In genomic region chr8:83176785-83177184, GRCm38 (mm10) we compare ENCODE assay signal across 23 mouse cellular contexts. TPM values are rescaled to one million over a fixed set of nuclear protein-coding genes. Genes with fewer than 3 reads are reported as not detected.
DNase-seq lines count a peak whose midpoint lies in the region; ATAC-seq lines count a peak whose summit lies in the region.
"Had no signal": no experiment of that assay in that cellular context is flagged by ENCODE, and none has a peak within 500 bp of the region (broad histone marks: within the 10 kb centered on the region; RNA-seq: fewer than 3 reads in every experiment).

No protein-coding gene starts in this region.

- DNase-seq in hindbrain, embryonic 11.5 days (ENCODE audit: low spot score), result no peak
- DNase-seq in brain, adult 2 months (ENCODE audit: low read depth, low spot score), result peak; percentile 50
- no peak for DNase-seq in embryonic facial prominence, embryonic 11.5 days (ENCODE audit: low spot score)
- DNase-seq in layer of hippocampus, adult 18-20 months (ENCODE audit: low spot score in 2 of 2), result no peak
- no peak for DNase-seq in kidney, adult 9 months
- DNase-seq: B cell, adult 2 months; cerebellum, adult 9-11 months; heart, postnatal 10 days; kidney, adult 2 months; kidney, postnatal 25 days; layer of hippocampus, adult 9-11 months; left cerebral cortex, postnatal 4 days; liver, postnatal 0 days; lung, postnatal 10 days; right cerebral cortex, adult 18-20 months; thymus, postnatal 4 days had no signal

- H3K27ac ChIP-seq in hindbrain, embryonic 11.5 days (ENCODE audit: low read depth, low read length), result no peak overlapping the region
- no peak overlapping the region for H3K27ac ChIP-seq in hindbrain, embryonic 16.5 days (ENCODE audit: low read depth, low read length)
- H3K27ac ChIP-seq in embryonic facial prominence, embryonic 11.5 days (replicated peaks; ENCODE audit: low read depth, low read length), result no peak overlapping the region
- H3K27ac ChIP-seq in hindbrain, embryonic 12.5 days, result no peak overlapping the region
- H3K27ac ChIP-seq in intestine, embryonic 16.5 days (ENCODE audit: low read length), result no peak overlapping the region
- H3K27ac ChIP-seq: left cerebral cortex, adult 2 months had no signal

- ATAC-seq in hindbrain, embryonic 11.5 days (ENCODE audit: low FRiP score), result peak; percentile 68
- no peak for ATAC-seq in hindbrain, embryonic 16.5 days
- peak; percentile 63 for ATAC-seq in embryonic facial prominence, embryonic 11.5 days (replicated peaks; ENCODE audit: insufficient number of reproducible peaks, low FRiP score, low TSS enrichment, low read depth)
- peak; percentile 61 for ATAC-seq in hindbrain, embryonic 12.5 days (ENCODE audit: low FRiP score)
- no peak for ATAC-seq in intestine, embryonic 16.5 days
- ATAC-seq: liver, postnatal 0 days had no signal

- no peaks in the 10 kb centered on the region for H3K27me3 ChIP-seq in hindbrain, embryonic 11.5 days (ENCODE audit: control insufficient read depth, insufficient read depth, low read length)
- no peaks in the 10 kb centered on the region for H3K27me3 ChIP-seq in hindbrain, embryonic 16.5 days (replicated peaks; ENCODE audit: control insufficient read depth, insufficient read depth, low read length)
- H3K27me3 ChIP-seq in embryonic facial prominence, embryonic 11.5 days (ENCODE audit: control insufficient read depth, insufficient read depth, low read length), result no peaks in the 10 kb centered on the region
- H3K27me3 ChIP-seq in hindbrain, embryonic 12.5 days, result no peaks in the 10 kb centered on the region
- H3K27me3 ChIP-seq in intestine, embryonic 16.5 days (replicated peaks; ENCODE audit: control insufficient read depth, insufficient read depth, low read length), result no peaks in the 10 kb centered on the region

- H3K9me3 ChIP-seq in hindbrain, embryonic 11.5 days (ENCODE audit: control insufficient read depth, low read length), result no peaks in the 10 kb centered on the region
- H3K9me3 ChIP-seq in hindbrain, embryonic 16.5 days (ENCODE audit: control insufficient read depth, low read length), result no peaks in the 10 kb centered on the region
- H3K9me3 ChIP-seq in embryonic facial prominence, embryonic 11.5 days (replicated peaks; ENCODE audit: control insufficient read depth, low read length), result no peaks in the 10 kb centered on the region
- H3K9me3 ChIP-seq in hindbrain, embryonic 12.5 days (replicated peaks), result no peaks in the 10 kb centered on the region
- H3K9me3 ChIP-seq in intestine, embryonic 16.5 days (ENCODE audit: control insufficient read depth, low read length), result no peaks in the 10 kb centered on the region

- 25% methylated on average over 2 of the region's 2 CpGs for whole genome bisulfite sequencing in hindbrain, embryonic 11.5 days
- WGBS in hindbrain, embryonic 16.5 days, result 45% methylated on average over 2 of the region's 2 CpGs
- 62% methylated on average over 2 of the region's 2 CpGs for WGBS in embryonic facial prominence, embryonic 11.5 days
- 53% methylated on average over 2 of the region's 2 CpGs for WGBS in hindbrain, embryonic 12.5 days
- 57% methylated on average over 2 of the region's 2 CpGs for WGBS in intestine, embryonic 16.5 days

- no peak overlapping the region for H3K4me3 ChIP-seq in hindbrain, embryonic 11.5 days (ENCODE audit: low read depth, low read length)
- H3K4me3 ChIP-seq in hindbrain, embryonic 16.5 days (ENCODE audit: low read length), result no peak overlapping the region
- no peak overlapping the region for H3K4me3 ChIP-seq in embryonic facial prominence, embryonic 11.5 days (ENCODE audit: low read depth, low read length)
- no peak overlapping the region for H3K4me3 ChIP-seq in hindbrain, embryonic 12.5 days
- H3K4me3 ChIP-seq in intestine, embryonic 16.5 days (ENCODE audit: low read length), result no peak overlapping the region
- H3K4me3 ChIP-seq: left cerebral cortex, adult 2 months had no signal

- no peak overlapping the region for H3K9ac ChIP-seq in hindbrain, embryonic 11.5 days (ENCODE audit: low read depth, low read length)
- no peak overlapping the region for H3K9ac ChIP-seq in hindbrain, embryonic 16.5 days (ENCODE audit: low read depth, low read length)
- H3K9ac ChIP-seq in embryonic facial prominence, embryonic 11.5 days (replicated peaks; ENCODE audit: low read length), result no peak overlapping the region
- H3K9ac ChIP-seq in hindbrain, embryonic 12.5 days, result no peak overlapping the region
- H3K9ac ChIP-seq in intestine, embryonic 16.5 days (ENCODE audit: low read depth, low read length), result no peak overlapping the region
- H3K9ac ChIP-seq: liver, postnatal 0 days had no signal

- H3K36me3 ChIP-seq in hindbrain, embryonic 11.5 days (ENCODE audit: control insufficient read depth, insufficient read depth, low read length), result no peaks in the 10 kb centered on the region
- H3K36me3 ChIP-seq in hindbrain, embryonic 16.5 days (ENCODE audit: control insufficient read depth, insufficient read depth, low read length), result no peaks in the 10 kb centered on the region
- H3K36me3 ChIP-seq in embryonic facial prominence, embryonic 11.5 days (replicated peaks; ENCODE audit: control insufficient read depth, insufficient read depth, low read depth, low read length), result no peaks in the 10 kb centered on the region
- H3K36me3 ChIP-seq in hindbrain, embryonic 12.5 days, result no peaks in the 10 kb centered on the region
- H3K36me3 ChIP-seq in intestine, embryonic 16.5 days (ENCODE audit: control insufficient read depth, insufficient read depth, low read length), result no peaks in the 10 kb centered on the region

- H3K4me2 ChIP-seq in hindbrain, embryonic 11.5 days (replicated peaks; ENCODE audit: low read depth, low read length), result no peak overlapping the region
- no peak overlapping the region for H3K4me2 ChIP-seq in hindbrain, embryonic 16.5 days (ENCODE audit: low read length)
- no peak overlapping the region for H3K4me2 ChIP-seq in embryonic facial prominence, embryonic 11.5 days (ENCODE audit: low read depth, low read length)
- no peak overlapping the region for H3K4me2 ChIP-seq in hindbrain, embryonic 12.5 days (replicated peaks)
- H3K4me2 ChIP-seq in intestine, embryonic 16.5 days (ENCODE audit: low read depth, low read length), result no peak overlapping the region

- H3K4me1 ChIP-seq in hindbrain, embryonic 11.5 days (replicated peaks; ENCODE audit: control insufficient read depth, insufficient read depth, low read length), result no peaks in the 10 kb centered on the region
- peaks cover 11% of the 10 kb centered on the region for H3K4me1 ChIP-seq in hindbrain, embryonic 16.5 days (ENCODE audit: control insufficient read depth, insufficient read depth, low read depth, low read length)
- H3K4me1 ChIP-seq in embryonic facial prominence, embryonic 11.5 days (ENCODE audit: control insufficient read depth, insufficient read depth, low read length), result no peaks in the 10 kb centered on the region
- peaks cover 48% of the 10 kb centered on the region for H3K4me1 ChIP-seq in hindbrain, embryonic 12.5 days
- H3K4me1 ChIP-seq in intestine, embryonic 16.5 days (ENCODE audit: control insufficient read depth, insufficient read depth, low read length), result peaks cover 20% of the 10 kb centered on the region

RNA-seq across cellular contexts. Expression of gene Gm10645, which starts 10.8 kb away (rescaled TPM):
- 6.3 and 8.5 TPM in 2 replicates for polyA plus RNA-seq in hindbrain, embryonic 11.5 days (2014; fragmentation: Nextera tagmentation; extraction: Ambion mirVana)
- 6.9 and 7.2 TPM in 2 replicates for polyA plus RNA-seq in hindbrain, embryonic 16.5 days (2015; fragmentation: Nextera tagmentation; extraction: Ambion mirVana)
- 2.7 and 3.5 TPM in 2 replicates for polyA plus RNA-seq in embryonic facial prominence, embryonic 11.5 days (2014; fragmentation: Nextera tagmentation; extraction: Ambion mirVana)
- polyA plus RNA-seq in hindbrain, embryonic 12.5 days (2016; fragmentation: Nextera tagmentation; extraction: Ambion mirVana), result 7.5 and 7.9 TPM in 2 replicates
- 0.43 and 1.0 TPM in 2 replicates for polyA plus RNA-seq in intestine, embryonic 16.5 days (2015; fragmentation: Nextera tagmentation; extraction: Ambion mirVana)
- 1 to 10 TPM in 1 of 2 experiments, under 1 TPM in 1; 0.79 to 1.4 TPM for total RNA-seq in layer of hippocampus, adult 18-20 months (2021)
- total RNA-seq: gastrocnemius, adult 18-20 months; liver, adult 2 months; megakaryocyte progenitor cell, adult 5-6 weeks had no signal

RNA-seq across cellular contexts. Expression of gene Tbc1d9, which starts 11.6 kb away (rescaled TPM):
- 12.8 and 14.8 TPM in 2 replicates for polyA plus RNA-seq in hindbrain, embryonic 11.5 days (2014; fragmentation: Nextera tagmentation; extraction: Ambion mirVana)
- polyA plus RNA-seq in hindbrain, embryonic 16.5 days (2015; fragmentation: Nextera tagmentation; extraction: Ambion mirVana), result 16.2 and 16.5 TPM in 2 replicates
- polyA plus RNA-seq in embryonic facial prominence, embryonic 11.5 days (2014; fragmentation: Nextera tagmentation; extraction: Ambion mirVana), result 6.4 and 7.1 TPM in 2 replicates
- 14.8 and 16.3 TPM in 2 replicates for polyA plus RNA-seq in hindbrain, embryonic 12.5 days (2016; fragmentation: Nextera tagmentation; extraction: Ambion mirVana)
- polyA plus RNA-seq in intestine, embryonic 16.5 days (2015; fragmentation: Nextera tagmentation; extraction: Ambion mirVana), result 1.3 and 1.6 TPM in 2 replicates
- total RNA-seq in layer of hippocampus, adult 18-20 months (2021), result 10 to 100 TPM; 61.2 to 65.3 TPM

Comparison
In these comparisons a context has a peak if more than half of its experiments do, and no peak if none do; other contexts are left out.
1. ATAC-seq: peak in hindbrain, embryonic 11.5 days (single experiment), embryonic facial prominence, embryonic 11.5 days (single experiment) and hindbrain, embryonic 12.5 days (single experiment); none in hindbrain, embryonic 16.5 days (single experiment) and intestine, embryonic 16.5 days (single experiment).